Mouse (Mus musculus): ENCODE data around the gene Baiap3.

DNA sequence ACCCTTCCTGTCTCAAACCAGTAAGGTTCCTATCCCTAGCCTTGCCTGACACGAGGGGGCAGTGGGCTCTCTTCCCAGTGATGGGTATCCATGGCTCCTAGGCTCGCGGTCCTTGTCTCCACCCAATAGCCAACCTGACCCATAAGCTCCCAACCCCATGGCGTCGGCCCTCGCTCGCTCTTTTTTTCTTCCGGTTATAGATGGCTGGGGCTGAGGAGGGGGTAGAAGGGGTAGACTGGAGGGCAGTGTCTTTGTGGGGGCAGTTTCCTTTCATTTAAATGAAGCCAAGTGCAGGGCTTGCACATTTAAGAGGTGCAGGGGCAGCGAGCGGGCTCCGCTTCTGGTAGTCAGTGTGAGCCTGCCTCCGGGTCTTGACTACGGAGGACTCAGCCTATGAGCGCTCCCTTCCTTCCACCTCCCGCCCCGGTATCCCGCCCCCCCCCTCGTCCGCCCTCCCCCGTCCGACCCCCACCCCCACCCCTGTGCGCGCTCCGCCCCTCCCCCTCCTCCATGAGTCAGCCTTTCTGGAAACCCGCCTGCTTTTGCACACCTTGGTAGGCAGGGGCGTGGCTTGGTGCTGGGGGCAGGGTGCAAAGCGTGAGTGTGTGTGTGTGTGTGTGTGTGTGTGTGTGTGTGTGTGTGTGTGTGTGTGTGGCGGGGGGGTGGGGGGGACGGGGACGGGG is 34.2 kb downstream of the Baiap3 start:
- TF ChIP-seq CTCF (IDR thresholded peaks at IDR 0.05) (no peak), EP300 (IDR thresholded peaks at IDR 0.05) (no peak)
